Mouse (Mus musculus) C3H10T1/2 (cell line): ENCODE data around the gene Phlda3. TPM values are rescaled to one million over a fixed set of nuclear protein-coding genes. Genes with fewer than 3 reads are reported as not detected.

Experiments used
- polyA plus RNA-seq, 2 experiments: library from polyadenylated mRNA; unstranded; fragments of >200 nt; fragmentation: generic; extraction: Trizol; gene quantifications; one replicate each; pipeline ENCODE4 v1.2.1; 2012; ENCODE audit warnings: missing spikeins in 2 of 2

The Phlda3 gene
- polyA plus RNA-seq: 100 to 1,000 TPM; 289 to 327 TPM

GRCm38 (mm10) chr1:135765645-135766591 lies at the start of gene Phlda3:
Gene Phlda3, plus strand, starts transcription at chr1:135766119.

GRCm38 (mm10) chr1:135719983-135720382 lies 45.9 kb upstream of the Phlda3 start, which contains the start of gene Csrp1:
Gene Csrp1, plus strand, starts transcription at chr1:135720061.

GRCm38 (mm10) chr1:135778780-135779535 lies 13.0 kb downstream of the Phlda3 start, which contains the start of gene Tnni1:
Gene Tnni1, plus strand, starts transcription at chr1:135779434.

GRCm38 (mm10) chr1:135818481-135819086 lies 52.7 kb downstream of the Phlda3 start, which contains the start of gene Lad1:
Gene Lad1, plus strand, starts transcription at chr1:135818598.

Other genes with a start within 250 kb of the Phlda3 start
- 1 to 10 TPM; 1.9 to 7.0 TPM for gene Nav1, start 158.8 kb upstream of the Phlda3 start, polyA plus RNA-seq
- gene Csrp1, start 46.1 kb upstream of the Phlda3 start, polyA plus RNA-seq: 100 to 1,000 TPM; 117 to 206 TPM
- 10 to 100 TPM in 1 of 2 experiments, under 1 TPM in 1; 0.83 to 13.1 TPM for gene Tnni1, start 13.3 kb downstream of the Phlda3 start, polyA plus RNA-seq
- under 1 TPM; 0.02 to 0.22 TPM for gene Lad1, start 52.5 kb downstream of the Phlda3 start, polyA plus RNA-seq
- 10 to 100 TPM in 1 of 2 experiments, under 1 TPM in 1; 0.89 to 21.0 TPM for gene Tnnt2, start 70.2 kb downstream of the Phlda3 start, polyA plus RNA-seq
- under 1 TPM; 0.38 to 0.57 TPM for gene Pkp1, start 153.1 kb downstream of the Phlda3 start, polyA plus RNA-seq
- gene Igfn1, start 240.2 kb downstream of the Phlda3 start, polyA plus RNA-seq: not detected
- gene Tmem9, start 242.0 kb downstream of the Phlda3 start, polyA plus RNA-seq: 100 to 1,000 TPM in 1 of 2 experiments, 10 to 100 TPM in 1; 57.4 to 155 TPM